Mouse (Mus musculus): ENCODE results near the gene Psmb11.

Gene Psmb11

DNA sequence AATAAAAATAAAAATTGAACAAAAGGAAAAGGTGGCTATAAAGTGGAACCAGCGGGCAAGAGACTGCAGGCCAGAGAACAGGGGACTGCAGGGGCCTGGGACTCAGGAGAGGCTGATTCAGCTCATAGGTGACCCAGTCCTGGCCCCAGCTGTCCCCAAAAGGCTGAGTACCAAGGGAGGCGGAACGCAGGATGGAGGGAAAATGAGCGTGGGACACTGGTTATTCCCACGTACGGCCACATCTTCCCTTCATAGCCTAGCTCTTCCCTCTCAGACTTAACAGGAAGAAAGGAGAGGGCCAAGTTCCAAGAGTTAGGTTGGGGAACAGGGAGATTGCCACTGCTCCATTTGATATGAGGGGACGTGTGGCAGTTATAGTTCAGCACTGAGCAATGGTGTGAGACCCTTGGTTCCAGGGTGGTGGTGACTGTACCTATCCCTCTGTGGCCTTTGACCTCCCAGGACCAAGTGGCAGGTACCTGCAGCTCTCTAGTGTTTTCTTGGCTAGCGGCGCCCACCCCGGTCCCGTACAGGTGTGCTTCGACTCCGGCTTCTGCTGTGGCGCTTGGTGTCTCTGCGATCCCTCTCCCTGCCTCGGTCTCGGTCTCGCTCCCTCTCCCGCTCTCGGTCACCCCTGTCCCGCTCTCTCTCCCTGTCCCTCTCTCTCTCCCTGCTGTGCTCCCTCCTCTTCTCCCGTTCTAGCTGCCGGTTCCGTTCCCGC is 21.2 kb downstream of the Psmb11 start:
- no peak for DNase-seq

DNA sequence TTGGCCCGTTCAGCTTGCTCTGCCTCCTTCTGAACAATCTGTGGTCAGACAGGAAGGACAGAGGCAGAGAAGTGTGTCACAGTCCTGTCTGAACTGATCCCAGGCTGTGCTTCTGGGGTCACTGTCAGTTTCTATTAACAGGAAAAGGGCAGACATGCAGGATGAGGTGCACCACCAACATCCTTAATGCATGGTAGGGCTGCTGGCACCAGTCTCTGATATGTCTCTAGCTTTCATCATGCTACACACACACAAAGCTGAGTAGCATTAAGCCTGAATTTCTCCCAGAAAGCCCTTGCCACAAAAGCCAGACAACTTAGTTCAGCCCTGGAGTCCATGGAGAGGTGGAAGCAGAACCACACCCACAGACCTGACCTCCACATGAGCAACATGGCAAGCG is 21.8 kb downstream of the Psmb11 start:
- DNase-seq = no peak

DNA sequence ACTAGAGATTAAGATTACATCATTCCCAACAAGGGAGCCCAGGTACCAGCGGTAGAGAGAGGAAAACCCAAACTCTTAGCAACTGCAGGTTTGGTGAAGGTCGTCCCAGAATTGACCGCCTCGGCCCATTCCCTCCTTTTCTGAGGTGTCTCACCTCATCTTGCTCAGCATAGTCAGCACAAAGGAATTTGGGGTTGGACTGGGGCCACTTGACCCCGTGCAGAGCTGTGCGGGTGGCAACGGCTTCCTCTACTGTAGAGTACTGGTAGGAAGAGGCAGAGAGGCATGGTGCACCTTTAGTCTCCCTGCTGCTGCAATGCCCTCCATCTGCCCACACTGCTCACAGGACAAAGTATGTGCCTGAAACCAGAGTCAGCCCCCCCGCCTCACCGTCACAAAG is 23.1 kb downstream of the Psmb11 start:
- DNase-seq = no peak

DNA sequence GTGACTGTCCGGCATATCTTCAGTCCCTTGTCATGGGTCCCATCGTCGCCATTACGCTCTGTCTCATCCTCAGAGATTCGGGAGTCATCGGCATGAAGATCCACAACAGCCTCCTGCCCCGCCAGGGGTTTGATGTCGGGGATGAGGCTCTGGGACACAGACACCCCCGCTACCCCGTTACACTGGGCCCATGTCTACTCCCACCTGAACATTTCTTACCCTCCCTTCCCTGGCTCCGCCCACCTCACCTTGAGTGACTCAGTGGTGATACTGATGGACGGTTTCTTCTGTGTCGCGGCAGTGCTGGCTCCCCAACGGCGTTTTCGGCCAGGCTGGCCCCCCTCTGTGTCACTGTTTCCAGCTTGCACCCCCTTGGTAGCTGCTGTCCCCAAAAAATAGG is 25.2 kb downstream of the Psmb11 start:
- DNase-seq = no peak

DNA sequence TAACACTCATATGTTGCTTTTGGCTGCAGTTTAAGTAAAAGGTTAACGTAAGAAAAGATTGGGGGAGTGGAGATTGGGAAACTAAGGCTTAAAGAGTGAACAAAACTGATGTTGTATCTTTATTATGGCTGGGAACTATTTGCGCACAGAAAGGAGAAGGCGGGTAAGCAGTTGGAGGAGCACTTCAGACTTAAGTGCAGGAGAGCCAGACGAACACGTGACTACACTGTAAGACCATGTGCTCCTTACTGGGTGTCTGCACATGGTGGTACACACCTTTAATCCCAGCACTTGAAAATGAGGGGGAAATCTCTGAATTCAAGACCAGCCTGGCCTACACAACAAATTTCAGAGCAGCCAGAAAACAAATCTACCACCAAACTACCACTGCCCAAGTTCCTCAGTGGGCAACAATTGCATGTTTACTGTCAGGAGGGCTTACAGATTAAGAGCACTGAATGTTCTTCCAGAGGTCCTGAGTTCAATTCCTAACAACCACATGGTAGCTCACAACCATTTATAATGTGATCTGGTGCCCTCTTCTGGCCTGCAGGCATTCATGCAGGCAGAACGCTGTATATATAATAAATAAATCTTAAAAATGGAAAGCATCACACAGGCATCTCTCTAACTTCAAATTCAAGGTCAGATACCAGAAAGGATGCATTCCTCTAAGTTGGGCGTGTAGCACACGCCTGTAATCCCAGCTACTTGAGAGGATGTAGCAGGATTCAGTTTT is 25.8 kb downstream of the Psmb11 start:
- no peak for DNase-seq

DNA sequence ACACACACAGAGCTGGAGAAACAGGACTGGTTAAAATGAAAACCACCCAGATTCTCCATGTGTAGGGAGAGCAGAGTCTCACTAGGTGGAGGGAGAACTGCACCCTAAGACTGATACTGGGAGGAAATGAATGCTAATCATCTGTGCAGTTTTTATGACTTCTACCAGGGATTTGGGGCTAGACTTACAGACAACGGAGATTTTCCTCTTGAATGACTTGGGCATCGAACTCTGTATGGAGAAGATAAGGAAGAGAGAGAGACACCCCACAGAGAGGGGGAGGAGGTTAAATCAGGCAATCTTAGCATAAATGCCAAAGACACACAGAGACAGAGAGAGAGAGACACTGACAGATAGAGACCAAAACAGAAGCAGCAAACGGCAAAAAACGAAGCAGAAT is 26.7 kb downstream of the Psmb11 start:
- DNase-seq = no peak

DNA sequence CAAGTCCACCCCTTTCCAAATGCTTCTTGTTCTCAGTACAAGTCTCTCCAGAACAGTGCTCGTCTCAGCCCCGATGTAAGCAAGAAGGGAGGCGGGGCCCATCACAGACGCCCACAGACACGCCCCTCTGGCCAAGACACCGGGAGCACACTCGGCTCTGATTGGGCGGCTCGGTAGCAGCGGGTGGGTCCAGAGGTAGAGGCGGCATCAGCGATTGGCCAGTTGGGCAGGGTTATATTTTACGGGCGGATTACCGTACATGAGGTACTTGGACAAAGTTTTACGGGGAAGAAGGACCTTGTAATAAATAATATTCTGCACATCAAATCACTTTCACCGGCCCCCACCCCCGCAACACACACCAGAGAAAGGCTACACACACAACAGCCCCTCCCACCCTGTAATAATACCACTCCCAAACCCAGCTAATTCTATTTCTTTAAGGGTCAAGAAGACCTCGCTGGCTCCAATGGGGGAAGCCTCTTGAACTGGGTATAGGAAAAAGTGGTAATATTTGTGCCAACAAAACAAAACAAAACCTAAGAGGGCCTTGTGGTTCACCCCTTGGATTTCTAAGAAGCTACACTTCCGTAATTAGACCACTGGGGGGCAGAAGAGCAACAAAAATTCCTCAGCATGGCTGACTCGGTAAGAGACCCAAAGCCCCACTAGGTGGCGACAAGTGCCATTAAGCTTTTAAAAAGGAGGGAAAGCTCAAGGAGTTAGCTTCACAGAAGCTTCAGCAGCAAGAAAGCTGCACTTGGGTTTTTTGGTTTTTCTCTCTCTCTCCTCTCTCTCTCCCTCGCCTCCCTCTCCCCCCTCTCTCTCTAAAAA is 29.6 kb downstream of the Psmb11 start:
- peak; percentile 81 for DNase-seq

DNA sequence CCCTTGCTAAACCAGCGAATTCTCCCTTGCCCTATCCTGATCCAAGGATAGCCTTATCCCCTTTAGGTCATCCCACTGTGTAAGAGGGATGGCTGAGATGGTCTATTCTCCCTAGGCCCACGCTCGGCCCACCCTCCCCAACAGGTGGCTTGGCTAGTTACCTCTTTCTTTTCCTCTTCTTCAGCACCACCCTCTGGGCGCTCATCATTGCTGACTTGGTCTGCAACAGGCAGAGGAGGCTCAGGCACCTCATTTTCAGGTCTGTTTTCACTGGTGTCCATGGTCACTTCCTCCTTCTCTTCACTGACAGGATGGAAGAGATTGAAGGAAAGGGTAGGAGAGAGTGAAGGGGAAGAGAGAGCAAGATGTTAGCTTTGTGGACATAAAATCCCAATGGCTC is 30.3 kb downstream of the Psmb11 start:
- DNase-seq = no peak

DNA sequence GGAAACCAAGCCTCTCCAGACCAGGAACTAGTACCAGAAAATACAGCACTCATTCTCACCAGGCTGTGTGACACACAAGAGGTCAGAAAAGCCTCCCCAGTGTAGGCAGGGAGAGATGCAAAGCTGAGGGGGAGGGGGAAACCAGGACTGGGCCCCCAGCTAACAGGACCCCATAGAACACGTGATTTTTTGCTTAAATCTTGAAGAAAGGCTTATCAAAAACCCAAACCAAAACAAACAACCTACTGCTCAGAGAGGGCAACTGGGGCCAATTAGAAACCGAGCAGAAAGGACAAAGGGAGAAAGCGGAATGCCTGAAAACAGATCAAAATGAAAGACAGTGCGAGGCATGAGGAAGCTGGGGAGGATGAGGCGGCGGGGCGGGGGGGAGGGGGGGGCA is 31.6 kb downstream of the Psmb11 start:
- DNase-seq = no peak

DNA sequence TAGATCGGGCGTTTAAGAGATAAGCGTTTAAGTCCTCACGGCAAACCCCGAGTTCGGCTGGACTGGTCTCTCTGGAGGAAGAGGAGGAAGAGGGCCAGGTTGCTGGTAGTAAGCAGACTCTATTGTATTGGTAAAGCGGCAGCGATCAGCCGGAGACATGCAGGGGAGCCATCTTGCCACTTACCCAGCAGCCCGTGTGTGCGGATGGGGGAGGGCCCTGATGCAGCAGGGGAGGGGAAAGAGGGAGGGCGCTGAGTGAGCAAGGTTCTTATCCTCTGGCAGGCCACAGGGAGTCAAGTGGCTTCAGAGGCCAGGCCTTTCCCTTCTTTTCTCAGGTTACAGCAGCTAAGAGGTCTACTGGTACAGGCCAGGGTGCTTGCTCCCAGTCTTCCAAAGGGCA is 32.3 kb downstream of the Psmb11 start:
- peak; percentile 86 for DNase-seq

DNA sequence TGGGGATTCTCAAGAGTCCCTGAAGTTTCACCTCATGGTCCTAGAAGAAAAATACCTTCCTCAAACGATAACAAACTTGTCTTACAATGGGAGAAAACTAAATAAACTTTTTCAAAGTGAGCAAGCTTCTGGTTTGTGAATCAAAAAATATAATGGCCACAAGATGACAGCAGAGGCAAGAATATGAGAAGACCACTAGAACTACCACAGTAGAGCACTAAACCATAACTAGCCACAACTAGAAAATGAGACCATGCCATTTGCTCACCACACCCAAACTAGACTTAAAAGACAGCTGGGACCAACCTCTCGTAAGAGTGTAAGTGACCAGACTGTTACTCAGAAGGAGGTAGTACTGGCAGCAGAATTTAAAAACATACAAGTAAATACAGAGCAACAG is 38.8 kb downstream of the Psmb11 start:
- no peak for DNase-seq

DNA sequence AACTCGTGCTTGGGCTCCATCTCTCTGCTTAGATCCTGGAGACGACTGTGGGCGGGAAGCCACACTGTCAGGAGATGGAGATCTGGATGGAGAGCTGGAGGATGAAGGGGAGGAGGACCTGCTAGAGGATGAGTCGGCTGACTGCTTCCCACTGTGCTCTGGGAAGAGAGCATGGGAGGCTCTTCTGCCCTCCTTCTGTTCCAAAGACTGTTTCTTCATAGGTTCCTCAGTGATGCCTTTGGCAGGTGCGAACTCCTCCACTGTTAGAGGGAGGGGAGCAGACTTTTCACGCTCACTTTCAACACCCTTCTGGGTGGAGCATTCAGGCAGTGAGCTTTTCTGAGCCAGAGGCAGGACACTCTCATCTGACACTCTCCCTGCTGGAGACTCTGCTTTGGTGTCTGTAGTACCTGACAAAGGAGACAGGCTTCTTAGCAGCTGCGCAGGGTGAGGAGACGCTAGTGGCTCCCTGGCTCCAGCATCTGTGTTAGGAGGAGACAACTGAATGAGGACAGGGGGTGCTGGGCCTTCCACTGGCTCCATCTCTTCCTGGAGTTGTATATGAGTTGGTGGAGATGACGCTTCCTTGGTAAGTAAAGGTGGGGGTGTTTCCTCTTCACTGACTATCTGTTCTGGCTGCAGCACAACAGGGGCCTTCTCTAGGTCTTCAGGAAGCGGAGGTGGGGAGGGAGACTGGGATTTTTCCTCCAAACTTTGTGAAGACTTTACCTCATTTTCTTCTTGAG is 43.4 kb downstream of the Psmb11 start:
- DNase-seq = no peak

DNA sequence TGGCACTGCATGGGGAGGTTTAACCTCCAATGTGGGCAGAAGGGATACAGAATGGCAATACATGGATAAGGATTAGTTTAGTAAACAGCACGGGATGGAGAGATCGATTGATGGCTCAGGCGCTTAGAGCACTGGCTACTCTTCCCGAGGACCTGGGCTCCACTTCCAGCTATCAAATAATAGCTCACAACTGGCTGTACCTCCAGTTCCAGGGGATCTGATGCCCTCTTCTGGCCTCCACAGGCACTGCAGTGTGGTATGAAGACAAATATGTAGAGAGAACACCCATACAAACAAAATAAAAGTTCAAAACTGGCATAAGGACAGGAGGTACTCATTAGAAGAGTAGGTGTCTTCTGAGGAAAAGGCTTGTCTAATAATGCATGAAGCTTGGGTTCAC is 48.1 kb downstream of the Psmb11 start:
- DNase-seq = peak; percentile 70

DNA sequence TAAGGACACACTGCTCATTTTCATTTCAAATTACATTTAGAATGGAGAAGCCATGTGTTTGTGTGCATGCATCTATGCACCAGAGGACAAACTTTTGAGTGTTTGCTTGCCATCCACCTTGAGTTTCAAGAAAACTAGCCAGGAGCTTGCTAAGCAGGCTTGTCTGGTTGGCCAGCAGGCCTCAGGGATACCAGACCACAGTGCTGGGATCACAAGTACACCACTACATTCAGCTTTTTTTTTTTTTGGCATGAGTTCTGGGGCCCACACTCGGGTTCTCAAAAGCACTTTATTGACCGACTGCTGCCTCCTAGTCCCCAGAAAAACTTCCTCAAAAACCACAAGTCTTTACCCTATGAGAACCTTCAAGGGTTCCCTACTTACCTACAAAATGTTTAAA is 53.1 kb downstream of the Psmb11 start:
- no peak for DNase-seq

DNA sequence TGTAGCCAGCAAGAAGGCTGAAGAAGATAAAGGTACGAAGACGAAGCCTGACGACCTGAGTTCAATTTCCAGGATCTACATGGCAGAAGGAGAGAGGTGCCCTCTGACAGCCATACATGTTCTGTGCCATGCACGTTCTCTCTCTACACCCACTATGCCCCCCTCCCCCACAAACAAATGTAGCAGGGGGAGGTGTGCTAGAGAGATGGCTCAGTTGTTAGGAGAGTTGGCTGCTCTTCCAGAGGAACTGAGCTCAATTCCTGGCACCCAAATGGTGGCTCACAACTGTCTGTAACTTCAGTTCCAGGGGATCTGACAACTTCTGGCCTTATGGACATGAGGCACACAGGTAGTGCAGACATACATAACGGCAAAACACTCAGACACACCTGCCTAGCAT is 55.1 kb downstream of the Psmb11 start:
- no peak for DNase-seq

DNA sequence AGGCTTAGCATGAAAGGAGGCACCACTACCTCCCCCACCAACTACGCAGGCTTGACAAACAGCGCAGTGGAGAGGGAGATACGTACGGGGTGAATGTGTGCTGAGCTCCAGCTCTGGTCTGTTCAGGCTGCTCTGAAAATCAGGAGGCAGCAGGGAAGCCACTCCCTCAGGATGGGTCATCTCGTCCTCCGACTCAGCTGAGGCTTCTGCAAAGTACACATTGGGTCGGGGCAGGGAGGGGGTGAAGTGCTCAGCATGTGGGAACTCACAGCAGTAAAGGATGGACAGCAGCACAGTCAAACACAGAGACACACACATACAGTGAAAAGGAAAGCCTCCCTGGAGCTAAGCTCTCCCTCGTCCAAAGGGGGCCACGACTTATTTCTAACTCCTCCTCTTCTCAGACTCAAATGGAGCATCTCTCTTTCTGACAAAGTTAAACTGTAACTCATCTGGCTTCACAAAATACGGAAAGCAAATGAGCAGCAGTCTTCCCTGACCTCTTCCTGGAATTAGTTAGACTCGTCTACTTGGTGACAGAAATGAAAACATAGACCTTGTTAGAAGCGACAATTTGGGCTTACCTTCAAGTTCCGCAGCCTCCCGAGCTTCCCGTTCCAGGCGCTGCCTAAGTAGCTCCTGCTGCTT is 57.5 kb downstream of the Psmb11 start:
- DNase-seq = peak; percentile 30

Data from kidney, adult 18-20 months (tissue).